Mouse (Mus musculus) urinary bladder, postnatal 14 days (tissue): Measurements from ENCODE around the gene Plcb1.

ENCODE experiments used
- DNase-seq: peaks from one replicate; pipeline ENCODE4 v3.0.0; 2021; ENCODE audit warnings: low spot score

Plcb1 gene

GRCm38 (mm10) chr2:135072503-135072902, 286.6 kb downstream of the Plcb1 start:
- no peak for DNase-seq

DNA sequence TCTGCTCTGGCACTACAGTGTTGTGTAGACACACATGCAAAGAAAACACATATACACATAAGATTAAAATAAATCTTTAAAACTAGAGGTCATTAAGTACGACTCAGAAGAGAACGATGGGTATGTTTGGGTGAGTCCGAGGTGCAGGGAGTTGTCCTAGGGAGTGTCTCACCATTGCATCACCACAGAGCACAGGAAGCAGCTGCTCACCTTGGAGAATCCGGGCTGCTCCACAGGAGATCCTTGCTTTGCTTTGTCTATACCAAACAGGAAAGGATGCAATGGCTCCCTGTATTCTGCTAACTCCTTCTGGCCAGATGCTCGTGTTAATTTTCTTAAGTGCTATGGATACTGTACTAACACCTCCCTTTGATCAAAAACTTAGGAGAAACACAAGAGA, 287.1 kb downstream of the Plcb1 start:
- no peak for DNase-seq

GRCm38 (mm10) chr2:135075375-135075774, 289.5 kb downstream of the Plcb1 start:
- DNase-seq = no peak

DNA sequence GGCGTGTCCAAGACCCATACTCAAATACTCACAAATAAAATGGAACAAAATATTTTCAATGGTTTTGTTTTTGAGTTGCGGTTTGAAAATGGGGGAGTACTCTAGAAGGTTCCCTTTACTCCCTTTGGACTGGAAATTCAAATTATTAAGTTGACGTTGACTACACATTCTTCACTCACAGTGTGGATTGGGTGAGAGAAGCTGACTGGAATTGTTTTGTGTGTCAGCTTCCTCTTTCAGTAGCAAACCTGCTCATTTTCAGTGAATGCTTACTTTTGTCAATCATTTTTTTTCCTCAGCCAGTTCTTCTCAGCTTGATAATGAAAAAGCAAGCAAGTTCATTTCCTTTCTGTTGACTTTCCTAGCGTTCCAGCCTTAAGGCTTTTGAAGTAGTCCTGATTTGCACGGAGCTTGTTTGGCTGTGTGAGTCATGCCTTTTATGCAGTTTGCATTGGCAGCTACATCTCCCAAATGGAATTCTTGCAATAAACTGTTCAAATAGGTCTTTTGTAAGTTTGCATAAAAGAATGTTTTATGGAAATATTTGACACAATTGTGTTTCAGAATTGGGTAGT, 306.8 kb downstream of the Plcb1 start:
- no peak for DNase-seq

DNA sequence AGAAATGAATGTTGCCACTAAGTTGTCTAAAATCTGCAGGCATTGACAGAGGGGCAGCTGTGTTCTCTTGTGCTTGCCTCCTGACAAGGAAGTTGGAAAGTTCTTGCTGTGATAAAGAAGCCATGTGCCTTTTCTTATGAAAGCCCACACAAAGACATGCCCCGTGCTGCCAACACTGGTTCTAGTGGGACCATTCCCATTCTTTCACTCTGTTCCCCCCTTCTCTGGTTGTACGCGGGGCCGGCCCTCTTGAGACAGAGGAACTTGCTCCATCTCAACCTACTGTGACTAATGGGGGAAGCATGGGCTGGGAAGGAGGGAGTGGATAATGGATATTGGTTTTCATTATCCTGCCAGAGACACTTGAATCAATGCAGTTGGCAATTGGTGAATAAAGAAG, 315.4 kb downstream of the Plcb1 start:
- DNase-seq = no peak

DNA sequence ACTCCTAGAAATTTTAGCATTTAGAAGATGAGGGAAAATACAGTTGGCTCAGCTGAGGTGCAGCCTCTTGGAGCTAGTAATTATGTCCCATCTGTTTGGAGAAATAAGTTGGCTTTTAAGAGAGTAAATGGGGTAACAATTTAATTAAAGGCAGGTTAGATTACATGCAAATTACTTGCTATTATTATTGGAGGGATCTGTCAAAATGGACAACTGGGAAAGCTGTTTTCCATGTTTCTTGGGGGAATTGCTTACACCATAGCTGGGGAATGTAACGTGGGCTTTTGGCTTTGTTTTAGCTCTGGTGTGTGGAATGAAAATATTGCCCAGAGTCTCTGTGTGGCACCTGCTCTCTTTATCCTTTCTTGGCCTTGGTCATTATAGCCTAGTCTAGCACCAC, 316.1 kb downstream of the Plcb1 start:
- no peak for DNase-seq

GRCm38 (mm10) chr2:135106649-135107048, 320.8 kb downstream of the Plcb1 start:
- DNase-seq = no peak

GRCm38 (mm10) chr2:135108607-135109006, 322.7 kb downstream of the Plcb1 start:
- DNase-seq = no peak

- DNase-seq = no peak
Observed at GRCm38 (mm10) chr2:135114501-135115128, 328.7 kb downstream of the Plcb1 start.

DNA sequence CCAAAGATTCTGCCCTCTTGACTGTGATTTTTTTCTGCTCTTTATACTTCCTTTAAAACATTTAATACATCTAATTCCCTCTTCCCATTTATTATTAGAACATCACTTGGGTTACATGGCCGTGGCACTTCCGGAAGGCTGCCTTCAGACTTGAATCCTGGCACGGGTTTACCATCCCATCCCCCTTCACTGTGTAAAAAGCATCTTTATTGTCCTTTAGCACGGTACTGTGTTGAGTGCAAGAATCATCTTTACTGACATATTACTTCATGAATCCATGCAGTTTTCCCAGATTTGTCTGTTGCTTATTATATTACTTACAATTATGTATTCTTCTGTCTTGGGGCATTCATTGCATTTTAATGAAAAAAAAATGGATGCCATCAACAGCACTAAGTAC, 337.2 kb downstream of the Plcb1 start:
- DNase-seq = no peak

GRCm38 (mm10) chr2:135123695-135124343, 338.0 kb downstream of the Plcb1 start:
- DNase-seq = no peak

GRCm38 (mm10) chr2:135140576-135140975, 354.7 kb downstream of the Plcb1 start:
- DNase-seq = no peak

GRCm38 (mm10) chr2:135152289-135152688, 366.4 kb downstream of the Plcb1 start:
- no peak for DNase-seq

- DNase-seq = no peak
Observed at GRCm38 (mm10) chr2:135153248-135153647, 367.4 kb downstream of the Plcb1 start.

GRCm38 (mm10) chr2:135156055-135156454, 370.2 kb downstream of the Plcb1 start:
- DNase-seq = no peak

DNA sequence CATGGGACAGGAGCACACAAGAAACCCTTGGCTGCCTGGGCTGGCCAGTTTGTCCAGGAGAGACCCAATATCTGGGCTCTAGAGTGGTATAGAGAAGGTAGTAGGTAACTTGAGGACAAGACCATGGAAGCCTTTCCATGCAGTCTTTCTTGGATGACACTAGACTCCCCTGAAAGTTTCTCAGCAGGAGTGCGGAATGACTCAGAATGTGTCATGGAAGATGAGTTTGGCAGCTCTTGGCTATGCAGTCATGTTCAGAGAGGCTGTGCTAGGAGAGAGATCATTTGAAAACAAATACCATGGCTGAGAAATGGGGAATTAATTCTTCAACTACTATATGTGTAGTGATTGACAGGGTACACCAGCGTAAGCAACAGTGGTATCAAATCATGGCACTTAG, 372.1 kb downstream of the Plcb1 start:
- DNase-seq = no peak

- DNase-seq = no peak
Observed at GRCm38 (mm10) chr2:135161673-135162072, 375.8 kb downstream of the Plcb1 start.

- DNase-seq = no peak
Observed at GRCm38 (mm10) chr2:135165512-135165911, 379.6 kb downstream of the Plcb1 start.

DNA sequence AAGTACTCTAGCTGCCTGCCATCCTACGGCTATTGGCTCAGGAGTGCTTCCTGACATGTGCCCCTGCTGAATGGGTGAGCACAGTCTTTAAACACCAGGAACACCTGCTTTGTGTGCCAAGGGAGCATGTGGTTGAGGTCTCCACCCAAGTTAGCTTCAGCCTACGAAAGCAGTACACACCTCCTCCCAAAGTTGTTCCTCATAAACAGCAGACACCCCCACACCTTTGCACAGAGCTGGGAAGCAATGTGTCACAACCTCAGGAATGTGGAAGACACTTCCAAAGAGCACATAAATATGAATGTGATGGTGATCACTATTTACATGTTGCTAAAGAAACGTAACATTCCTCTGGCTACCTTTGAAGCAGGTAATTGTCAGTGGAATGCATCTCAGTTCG, 389.7 kb downstream of the Plcb1 start:
- no peak for DNase-seq

DNA sequence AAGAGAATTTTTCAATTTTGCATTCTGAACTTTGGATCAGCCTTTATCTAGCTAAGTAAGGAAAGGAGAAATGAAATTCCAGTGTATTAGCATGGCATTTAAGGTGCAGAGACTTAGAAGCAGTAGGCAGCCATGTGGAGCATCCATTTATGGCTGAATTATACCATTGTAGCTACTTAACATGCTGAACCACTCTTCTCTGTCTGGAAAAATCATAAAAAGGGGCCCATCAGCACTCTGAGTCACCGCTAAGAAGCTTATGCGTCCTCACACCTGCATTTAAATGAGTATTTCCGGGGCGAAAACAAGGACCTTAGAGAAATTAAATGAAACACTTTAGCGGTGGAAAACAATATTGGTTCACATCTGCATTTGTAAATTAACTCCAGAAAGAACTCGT, 401.8 kb downstream of the Plcb1 start:
- no peak for DNase-seq

DNA sequence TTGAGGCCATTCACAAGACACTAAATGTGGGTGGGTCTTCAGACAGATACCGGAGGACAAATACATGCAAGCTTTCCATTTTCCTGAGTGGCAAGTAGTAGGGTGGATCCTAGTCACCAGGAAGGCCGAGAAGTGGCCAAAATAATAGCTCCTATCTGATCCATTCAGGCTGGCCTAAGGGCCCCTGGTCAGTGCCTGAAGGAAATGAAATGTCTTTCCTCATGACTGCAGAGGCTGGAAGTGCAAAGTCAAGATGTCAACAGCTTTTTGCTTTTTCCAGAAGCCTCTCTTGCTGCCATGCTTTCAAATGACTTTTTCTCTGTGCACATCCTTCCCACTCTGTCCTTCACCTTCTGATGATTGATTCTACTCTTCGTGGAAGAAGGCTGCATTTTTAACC, 415.0 kb downstream of the Plcb1 start:
- no peak for DNase-seq

DNA sequence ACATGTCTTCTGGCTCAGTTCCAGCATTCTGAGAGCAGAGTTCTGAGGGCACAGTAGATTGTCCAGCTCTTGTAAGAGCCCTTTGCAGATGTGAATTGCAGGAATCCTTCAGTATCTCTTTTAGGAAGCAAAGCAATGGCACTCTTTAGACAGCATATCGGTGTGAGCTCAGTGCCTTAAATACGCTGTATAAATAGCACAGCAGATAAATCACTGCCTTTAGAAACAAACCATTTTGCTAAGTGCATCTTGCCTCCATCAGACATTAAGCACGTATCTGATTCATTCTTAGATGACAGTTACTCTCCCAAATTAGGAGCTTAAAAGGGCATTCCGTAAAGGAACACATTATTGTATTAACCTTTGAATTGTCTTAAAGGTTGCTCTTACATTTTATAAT, 416.5 kb downstream of the Plcb1 start:
- DNase-seq = no peak
